Mouse (Mus musculus): ENCODE data around the gene Slc24a4.

DNA sequence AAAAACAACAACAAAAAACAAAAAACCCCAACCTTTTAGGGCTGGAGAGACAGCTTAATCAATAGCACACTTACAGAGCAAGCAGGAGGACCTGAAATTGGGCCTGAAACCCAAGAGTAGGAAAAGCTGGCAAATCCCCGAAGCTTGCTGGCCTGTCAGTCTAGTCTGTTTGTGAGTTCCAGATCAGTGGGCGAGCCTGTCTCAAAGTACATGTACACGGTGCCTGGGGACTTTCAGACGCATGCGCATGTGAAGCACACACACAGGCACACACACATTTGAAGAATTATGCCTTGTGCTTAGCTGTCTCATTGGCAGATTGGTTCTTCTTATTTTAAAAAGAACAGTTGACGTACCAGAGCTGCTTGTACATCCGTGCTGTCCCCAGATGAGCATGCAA, 25.3 kb downstream of the Slc24a4 start:
- TF ChIP-seq CTCF (IDR thresholded peaks at IDR 0.05; ENCODE audit: low read depth, low read length) (no peak), GATA1 (IDR thresholded peaks at IDR 0.05; ENCODE audit: borderline replicate concordance, low read length) (no peak), POLR2AphosphoS5 (IDR thresholded peaks at IDR 0.05; ENCODE audit: insufficient replicate concordance, low read depth, low read length) (no peak), TAL1 (conservative IDR thresholded peaks at IDR 0.05; ENCODE audit: low read depth, low read length) (no peak), GATA2 (IDR thresholded peaks at IDR 0.05; ENCODE audit: borderline replicate concordance, low read depth, low read length) (no peak)

Data from G1E (cell line).